Mouse (Mus musculus) bone marrow, adult 2 months (tissue): ENCODE data around the gene Tufm.

ENCODE experiments used
- CTCF ChIP-seq: fragments of 200-500 bp; IDR thresholded peaks from 2 replicates; pipeline ENCODE4 v1.5.1; 2011; ENCODE audit warnings: low read length, control low read depth; ENCODE audit not compliant: control insufficient read depth, insufficient read depth
- POLR2A ChIP-seq: fragments of 200-500 bp; IDR thresholded peaks from 2 replicates; pipeline ENCODE4 v1.6.1; 2011; ENCODE audit warnings: low read depth, mild to moderate bottlenecking, control low read depth, low read length, borderline replicate concordance; ENCODE audit not compliant: control insufficient read depth

- no peak for TF ChIP-seq CTCF
- no peak for TF ChIP-seq POLR2A
Observed at GRCm38 (mm10) chr7:126445104-126445815, 41.9 kb upstream of the Tufm start.
